8 mouse cellular contexts compared by ENCODE assay signal in the genomic region with DNA sequence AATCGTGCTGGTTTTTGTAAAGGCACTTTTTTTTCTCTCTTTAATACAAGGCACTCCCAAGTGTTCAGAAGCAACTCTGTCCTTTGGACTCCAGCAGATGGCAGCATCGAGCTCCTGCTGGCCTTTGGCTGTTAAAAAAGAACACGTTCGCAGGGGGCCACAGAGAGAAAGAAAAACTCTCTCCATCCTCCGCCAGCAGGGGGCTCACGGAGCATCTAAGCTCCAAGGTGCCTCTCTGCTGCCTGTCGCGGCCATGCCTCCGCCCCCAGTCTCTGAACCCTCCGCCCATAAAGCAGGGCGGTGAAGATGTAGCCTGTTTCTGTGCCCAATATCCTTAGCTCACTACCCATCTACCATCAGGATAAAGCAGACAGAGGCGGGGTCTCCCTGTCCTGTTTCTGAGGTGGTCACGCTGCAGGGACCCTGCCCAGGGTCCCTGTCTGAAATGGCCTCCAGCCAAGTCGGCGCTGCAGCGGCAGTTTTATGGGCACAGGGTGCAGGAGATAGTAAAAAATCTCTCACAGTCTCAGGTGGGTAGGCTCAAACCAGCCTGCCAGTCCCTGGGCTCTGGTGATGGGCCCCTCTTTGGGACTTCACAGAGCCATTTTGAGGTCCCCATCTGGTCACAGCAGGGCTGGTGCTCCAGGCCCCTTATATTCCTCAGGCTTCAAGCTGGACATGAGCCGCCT.
DNase-seq lines count a peak whose midpoint lies in the region; ATAC-seq and TF ChIP-seq lines count a peak whose summit lies in the region.

No protein-coding gene starts in this region.

- no peak for TF ChIP-seq POLR2A in kidney, adult 2 months (IDR thresholded peaks at IDR 0.05; ENCODE audit: low read depth, low read length)

- no peak overlapping the region for H3K9ac ChIP-seq in embryonic facial prominence, embryonic 13.5 days
- H3K9ac ChIP-seq in midbrain, embryonic 15.5 days: no peak overlapping the region

- no peaks in the 10 kb centered on the region for H3K27me3 ChIP-seq in embryonic facial prominence, embryonic 13.5 days
- no peaks in the 10 kb centered on the region for H3K27me3 ChIP-seq in kidney, adult 2 months (replicated peaks; ENCODE audit: control insufficient read depth, insufficient read depth, low read length)
- no peaks in the 10 kb centered on the region for H3K27me3 ChIP-seq in limb, embryonic 10.5 days (ENCODE audit: low read depth, poor library complexity, severe bottlenecking)
- H3K27me3 ChIP-seq in midbrain, embryonic 15.5 days (replicated peaks): no peaks in the 10 kb centered on the region

- peak; percentile 74 for DNase-seq in 3134 (ENCODE audit: extremely low read depth, insufficient read length, low spot score)
- DNase-seq in adrenal gland, postnatal 36 days: peak; percentile 90 to 94
- DNase-seq in heart, adult 8-10 months (ENCODE audit: low spot score): peak; percentile 88
- peak; percentile 91 for DNase-seq in kidney, adult 2 months
- DNase-seq in limb, embryonic 10.5 days (ENCODE audit: low spot score): peak; percentile 98
- DNase-seq in spleen, adult 18-20 months: peak; percentile 63 to 82

- H3K9me3 ChIP-seq in embryonic facial prominence, embryonic 13.5 days: no peaks in the 10 kb centered on the region
- no peaks in the 10 kb centered on the region for H3K9me3 ChIP-seq in limb, embryonic 10.5 days (replicated peaks)
- H3K9me3 ChIP-seq in midbrain, embryonic 15.5 days: no peaks in the 10 kb centered on the region

- H3K4me3 ChIP-seq in embryonic facial prominence, embryonic 13.5 days: no peak overlapping the region
- H3K4me3 ChIP-seq in kidney, adult 2 months (ENCODE audit: insufficient read depth, low read depth, low read length): no peak overlapping the region
- no peak overlapping the region for H3K4me3 ChIP-seq in limb, embryonic 10.5 days
- H3K4me3 ChIP-seq in midbrain, embryonic 15.5 days: peak overlapping the region; percentile 24

- peaks cover 36% of the 10 kb centered on the region for H3K36me3 ChIP-seq in embryonic facial prominence, embryonic 13.5 days
- no peaks in the 10 kb centered on the region for H3K36me3 ChIP-seq in kidney, adult 2 months (ENCODE audit: control insufficient read depth, insufficient read depth, low read length)
- H3K36me3 ChIP-seq in limb, embryonic 10.5 days: peaks cover 56% of the 10 kb centered on the region
- H3K36me3 ChIP-seq in midbrain, embryonic 15.5 days (replicated peaks): no peaks in the 10 kb centered on the region

- TF ChIP-seq CTCF in kidney, adult 2 months (conservative IDR thresholded peaks at IDR 0.05; ENCODE audit: insufficient read depth, insufficient read length, low read depth, low read length): peak; percentile 88; the same call in 1 of the 2 replicates

- peak; percentile 56 for ATAC-seq in embryonic facial prominence, embryonic 13.5 days (ENCODE audit: insufficient number of reproducible peaks, insufficient read depth, low FRiP score, low TSS enrichment, low read depth)
- peak; percentile 83 for ATAC-seq in midbrain, embryonic 15.5 days (replicated peaks)

- peaks cover 5% of the 10 kb centered on the region; the same call in 1 of the 2 replicates for H3K4me1 ChIP-seq in embryonic facial prominence, embryonic 13.5 days
- no peaks in the 10 kb centered on the region for H3K4me1 ChIP-seq in kidney, adult 2 months (ENCODE audit: control insufficient read depth, insufficient read depth, low read length)
- peaks cover 15% of the 10 kb centered on the region; the same call in 1 of the 2 replicates for H3K4me1 ChIP-seq in limb, embryonic 10.5 days
- H3K4me1 ChIP-seq in midbrain, embryonic 15.5 days: peaks cover 4% of the 10 kb centered on the region; the same call in 1 of the 2 replicates

- WGBS in embryonic facial prominence, embryonic 13.5 days: 25% methylated on average over 17 of the region's 17 CpGs
- WGBS in kidney, adult 2 months: 20% methylated on average over 17 of the region's 17 CpGs
- 26% methylated on average over 17 of the region's 17 CpGs for WGBS in limb, embryonic 10.5 days
- 22% methylated on average over 17 of the region's 17 CpGs for WGBS in midbrain, embryonic 15.5 days

- H3K4me2 ChIP-seq in embryonic facial prominence, embryonic 13.5 days: peak overlapping the region; percentile 24; the same call in 1 of the 2 replicates
- peak overlapping the region; percentile 45 for H3K4me2 ChIP-seq in midbrain, embryonic 15.5 days

- H3K27ac ChIP-seq in embryonic facial prominence, embryonic 13.5 days: no peak overlapping the region
- no peak overlapping the region for H3K27ac ChIP-seq in kidney, adult 2 months (ENCODE audit: insufficient read depth, low read depth, low read length)
- H3K27ac ChIP-seq in limb, embryonic 10.5 days: peak overlapping the region; percentile 30; the same call in 1 of the 2 replicates
- no peak overlapping the region for H3K27ac ChIP-seq in midbrain, embryonic 15.5 days
